Mouse (Mus musculus): ENCODE results near the gene Gm42417.

DNA sequence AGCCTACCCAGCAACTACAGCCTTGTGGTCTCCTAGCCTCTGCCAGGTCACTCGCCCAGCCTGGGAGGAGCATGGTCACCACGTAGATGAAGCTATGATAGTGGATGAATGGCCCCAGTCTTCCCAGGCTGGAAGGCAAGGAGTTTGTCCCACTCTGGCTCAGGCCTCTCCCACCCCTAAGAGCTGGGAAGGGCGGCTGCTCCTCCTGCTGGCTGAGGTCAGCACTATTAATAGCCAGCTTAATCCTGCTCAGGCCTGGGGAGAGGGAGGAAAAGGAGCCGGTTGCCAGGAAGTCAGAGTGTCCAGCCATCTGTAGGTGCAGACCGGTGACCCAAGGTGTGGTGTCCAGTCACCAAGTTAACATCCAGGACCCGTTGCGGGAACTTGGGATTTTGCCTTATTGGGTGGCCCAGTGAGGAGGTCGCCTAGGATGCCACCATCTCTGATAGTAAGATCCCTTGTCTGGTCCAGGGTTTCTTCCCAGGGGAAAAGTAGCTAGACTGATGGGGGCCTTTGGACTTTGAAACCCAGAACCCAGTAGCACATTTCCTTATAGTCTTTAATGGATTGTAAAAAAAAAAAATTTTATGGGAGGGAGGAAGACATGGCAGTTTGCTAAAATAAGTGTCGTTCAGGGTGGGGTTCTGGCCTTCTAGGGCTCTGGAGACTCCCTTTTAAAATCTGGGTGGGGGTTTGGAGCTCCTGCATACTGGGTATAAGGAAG, 46.7 kb downstream of the Gm42417 start:
- TF ChIP-seq USF1 (IDR thresholded peaks at IDR 0.05; ENCODE audit: low read depth) (no peak), MYOD1 (IDR thresholded peaks at IDR 0.05; ENCODE audit: control insufficient read depth, insufficient read length, low read depth) (no peak), CTCF (IDR thresholded peaks at IDR 0.05; ENCODE audit: control insufficient read depth, insufficient read depth, insufficient read length) (peak; percentile 5), MAX (IDR thresholded peaks at IDR 0.05) (no peak), MYOG (IDR thresholded peaks at IDR 0.05; ENCODE audit: control insufficient read depth, extremely low read depth, insufficient read length) (no peak), CEBPB (IDR thresholded peaks at IDR 0.05; ENCODE audit: low read depth) (no peak)
